Mouse (Mus musculus) liver, adult 2 months (tissue): ENCODE results near the gene Dnajb8. TPM values are rescaled to one million over a fixed set of nuclear protein-coding genes. Genes with fewer than 3 reads are reported as not detected.

Experiments
- DNase-seq: peaks from one replicate; pipeline ENCODE4 v3.0.0-alpha.2; 2011; ENCODE audit warnings: low read depth, low spot score; ENCODE audit errors: extremely low read depth
- H3K27ac ChIP-seq: fragments of 200-500 bp; replicated peaks from 2 replicates; pipeline ENCODE4 v1.5.1; 2012; ENCODE audit warnings: low read depth, mild to moderate bottlenecking, control low read depth, inconsistent platforms, low read length; ENCODE audit not compliant: insufficient read depth
- H3K27me3 ChIP-seq: fragments of 200-500 bp; 2 replicates; pipeline ENCODE4 v1.6.1; 2012; ENCODE audit warnings: mild to moderate bottlenecking, moderate library complexity, low read length, inconsistent platforms; ENCODE audit not compliant: control insufficient read depth, insufficient read depth
- H3K36me3 ChIP-seq: fragments of 200-500 bp; 2 replicates; pipeline ENCODE4 v1.6.1; 2012; ENCODE audit warnings: low read length, inconsistent platforms; ENCODE audit not compliant: control insufficient read depth, insufficient read depth
- H3K4me1 ChIP-seq: fragments of 200-500 bp; 2 replicates; pipeline ENCODE4 v1.6.1; 2011; ENCODE audit warnings: low read length; ENCODE audit not compliant: control insufficient read depth, insufficient read depth
- H3K4me3 ChIP-seq: fragments of 200-500 bp; 2 replicates; pipeline ENCODE4 v1.5.1; 2011; ENCODE audit warnings: low read depth, mild to moderate bottlenecking, control low read depth, low read length, moderate library complexity; ENCODE audit not compliant: insufficient read depth
- H3K79me2 ChIP-seq: fragments of 200-500 bp; 2 replicates; pipeline ENCODE4 v1.6.1; 2012; ENCODE audit warnings: inconsistent platforms, mild to moderate bottlenecking, low read length, moderate library complexity; ENCODE audit not compliant: control insufficient read depth, insufficient read depth
- H3K9ac ChIP-seq: fragments of 200-500 bp; 2 replicates; pipeline ENCODE4 v1.6.1; 2012; ENCODE audit warnings: low read depth, mild to moderate bottlenecking, control low read depth, inconsistent platforms, low read length
- CTCF ChIP-seq: fragments of 200-500 bp; IDR thresholded peaks from 2 replicates; pipeline ENCODE4 v1.5.1; 2011; ENCODE audit warnings: low read depth, low read length, control low read depth
- POLR2A ChIP-seq: fragments of 200-500 bp; IDR thresholded peaks from 2 replicates; pipeline ENCODE4 v1.6.1; 2011; ENCODE audit warnings: low read length, control low read depth; ENCODE audit not compliant: insufficient read depth; ENCODE audit errors: extremely low read depth
- WGBS: fragments of 180-500 bp; shearing (Covaris S2); methylation state at CpG from one replicate; pipeline ENCODE4 v1.1.7; 2018; 5-methylcytosine and 5-hydroxymethylcytosine counted together
- polyA plus RNA-seq: library from polyadenylated mRNA; depleted of rRNA; stranded (reverse); fragments of >200 nt; gene quantifications from 2 replicates; pipeline ENCODE4 v1.2.3, GENCODE M21; 2012
- total RNA-seq: library from RNA; depleted of rRNA; stranded (reverse); fragments of >200 nt; gene quantifications from 2 replicates; pipeline ENCODE4 v1.2.3, GENCODE M21; 2014

Dnajb8 gene
- total and polyA plus RNA-seq, 2 experiments: not detected

GRCm38 (mm10) chr6:88198070-88198940 is 23.8 kb upstream of the Dnajb8 start:
- WGBS: 2% methylated on average over 60 of the region's 62 CpGs
- Histone ChIP-seq H3K27ac (peak overlapping the region; percentile 36; the same call in 1 of the 2 replicates), H3K36me3 (no peaks in the 10 kb centered on the region), H3K27me3 (peaks cover 36% of the 10 kb centered on the region), H3K79me2 (no peaks in the 10 kb centered on the region), H3K9ac (peak overlapping the region; percentile 63), H3K4me3 (peak overlapping the region; percentile 57), H3K4me1 (no peaks in the 10 kb centered on the region)
- DNase-seq: peak; percentile 7
- TF ChIP-seq POLR2A (0 out of 2 replicates have a peak, but pooled peaks have one; percentile 34), CTCF (no peak)

GRCm38 (mm10) chr6:88199001-88199717 is 22.9 kb upstream of the Dnajb8 start:
- DNase-seq: no peak
- peak overlapping the region; percentile 63 for H3K9ac ChIP-seq

GRCm38 (mm10) chr6:88199718-88200692 is 22.1 kb upstream of the Dnajb8 start:
- DNase-seq: no peak
- Histone ChIP-seq H3K79me2 (no peaks in the 10 kb centered on the region), H3K27me3 (peaks cover 30% of the 10 kb centered on the region), H3K36me3 (no peaks in the 10 kb centered on the region), H3K4me1 (no peaks in the 10 kb centered on the region), H3K27ac (no peak overlapping the region), H3K4me3 (peak overlapping the region; percentile 57), H3K9ac (peak overlapping the region; percentile 36)
- TF ChIP-seq POLR2A (no peak), CTCF (no peak)
- 19% methylated on average over 50 of the region's 50 CpGs for WGBS

More at GRCm38 (mm10) chr6:88199001-88199717, 22.9 kb upstream of the Dnajb8 start:
- no peaks in the 10 kb centered on the region for H3K4me1 ChIP-seq
- H3K36me3 ChIP-seq: no peaks in the 10 kb centered on the region
- H3K4me3 ChIP-seq: peak overlapping the region; percentile 57
- H3K79me2 ChIP-seq: no peaks in the 10 kb centered on the region
- TF ChIP-seq CTCF (no peak), POLR2A (no peak)
- peaks cover 28% of the 10 kb centered on the region for H3K27me3 ChIP-seq
- 3% methylated on average over 39 of the region's 39 CpGs for WGBS
- peak overlapping the region; percentile 36; the same call in 1 of the 2 replicates for H3K27ac ChIP-seq

GRCm38 (mm10) chr6:88200693-88201609 is 21.1 kb upstream of the Dnajb8 start:
- Histone ChIP-seq H3K79me2 (no peaks in the 10 kb centered on the region), H3K27ac (no peak overlapping the region), H3K36me3 (no peaks in the 10 kb centered on the region), H3K4me1 (no peaks in the 10 kb centered on the region), H3K4me3 (no peak overlapping the region), H3K9ac (no peak overlapping the region), H3K27me3 (peaks cover 30% of the 10 kb centered on the region)
- DNase-seq: no peak
- 44% methylated on average over 20 of the region's 20 CpGs for WGBS
- TF ChIP-seq POLR2A: no peak
- TF ChIP-seq CTCF: no peak
